Mouse (Mus musculus) C2C12 (cell line): ENCODE results near the gene Fam163b.

Experiments
- CEBPB ChIP-seq: IDR thresholded peaks from one replicate; pipeline ENCODE4 v1.6.1; 2011; ENCODE audit warnings: low read depth, mild to moderate bottlenecking, control low read depth, moderate library complexity
- CTCF ChIP-seq: IDR thresholded peaks from one replicate; pipeline ENCODE4 v1.5.1; 2011; ENCODE audit not compliant: control insufficient read depth, insufficient read depth, insufficient read length
- MYOG ChIP-seq: IDR thresholded peaks from one replicate; pipeline ENCODE4 v1.6.1; 2011; ENCODE audit not compliant: control insufficient read depth, insufficient read length; ENCODE audit errors: extremely low read depth
- USF1 ChIP-seq: IDR thresholded peaks from one replicate; pipeline ENCODE4 v1.6.1; 2011; ENCODE audit warnings: low read depth, mild to moderate bottlenecking, control low read depth, moderate library complexity

GRCm38 (mm10) chr2:27149457-27149856 is 7.2 kb upstream of the Fam163b start:
- TF ChIP-seq USF1, result no peak
- TF ChIP-seq MYOG, result no peak
- TF ChIP-seq CTCF, result no peak
- no peak for TF ChIP-seq CEBPB
